Mouse (Mus musculus) lung, postnatal 0 days (tissue): ENCODE measurements around the gene Gm11596. TPM values are rescaled to one million over a fixed set of nuclear protein-coding genes. Genes with fewer than 3 reads are reported as not detected.
"Not testable (repeated sequence)": the region's sequence is repeated elsewhere in the genome, so short reads cannot be mapped to it uniquely, and the experiment has no call there.

Experiments used
- ATAC-seq: fragments of 200-750 bp; cut with Nextera tagmentation; 2 replicates; pipeline ENCODE4 v1.8.0; 2017; ENCODE audit warnings: moderate library complexity
- DNase-seq: peaks from one replicate; pipeline ENCODE4 v3.0.0-alpha.2; 2016; ENCODE audit warnings: low spot score
- H3K27ac ChIP-seq: fragments of 300-500 bp; sonication (generic); 2 replicates; pipeline ENCODE4 v1.5.1; 2014; ENCODE audit warnings: antibody characterized with exemption, mild to moderate bottlenecking, low read length, mixed read lengths
- H3K27me3 ChIP-seq: fragments of 300-500 bp; sonication (generic); replicated peaks from 2 replicates; pipeline ENCODE4 v1.6.1; 2014; ENCODE audit warnings: low read length, mixed read lengths; ENCODE audit not compliant: insufficient read depth
- H3K36me3 ChIP-seq: fragments of 300-500 bp; sonication (generic); 2 replicates; pipeline ENCODE4 v1.6.1; 2014; ENCODE audit warnings: low read length, mixed read lengths; ENCODE audit not compliant: insufficient read depth
- H3K4me1 ChIP-seq: fragments of 300-500 bp; sonication (generic); 2 replicates; pipeline ENCODE4 v1.6.1; 2014; ENCODE audit warnings: antibody characterized with exemption, low read depth, low read length, mixed read lengths; ENCODE audit not compliant: insufficient read depth
- H3K4me2 ChIP-seq: fragments of 300-500 bp; sonication (generic); replicated peaks from 2 replicates; pipeline ENCODE4 v1.6.1; 2014; ENCODE audit warnings: low read depth, mild to moderate bottlenecking, low read length, moderate library complexity, mixed read lengths
- H3K4me3 ChIP-seq: fragments of 300-500 bp; sonication (generic); 2 replicates; pipeline ENCODE4 v1.5.1; 2014; ENCODE audit warnings: low read depth, low read length
- H3K9ac ChIP-seq: fragments of 300-500 bp; sonication (generic); replicated peaks from 2 replicates; pipeline ENCODE4 v1.6.1; 2014; ENCODE audit warnings: low read depth, mild to moderate bottlenecking
- H3K9me3 ChIP-seq: fragments of 300-500 bp; sonication (generic); 2 replicates; pipeline ENCODE4 v1.6.1; 2016; ENCODE audit warnings: low read length, mixed read lengths
- CTCF ChIP-seq: IDR thresholded peaks from 2 replicates; pipeline ENCODE4 v1.5.1; 2016; ENCODE audit warnings: antibody characterized with exemption, mild to moderate bottlenecking
- EP300 ChIP-seq: IDR thresholded peaks from 2 replicates; pipeline ENCODE4 v1.6.1; 2016; ENCODE audit warnings: antibody characterized with exemption, mild to moderate bottlenecking, control low read depth
- WGBS: fragments of 180-500 bp; shearing (Covaris S2); extraction: QIAGEN DNeasy Blood & Tissue Kit; methylation state at CpG from one replicate; pipeline ENCODE4 v1.1.7; 2014; 5-methylcytosine and 5-hydroxymethylcytosine counted together
- polyA plus RNA-seq: library from polyadenylated mRNA; unstranded; fragments of >200 nt; fragmentation: Nextera tagmentation; extraction: Ambion mirVana; gene quantifications from 2 replicates; pipeline ENCODE4 v1.2.1, GENCODE M21; 2015

Gm11596 gene
- polyA plus RNA-seq, 1 experiment from 2014 or later = not detected

DNA sequence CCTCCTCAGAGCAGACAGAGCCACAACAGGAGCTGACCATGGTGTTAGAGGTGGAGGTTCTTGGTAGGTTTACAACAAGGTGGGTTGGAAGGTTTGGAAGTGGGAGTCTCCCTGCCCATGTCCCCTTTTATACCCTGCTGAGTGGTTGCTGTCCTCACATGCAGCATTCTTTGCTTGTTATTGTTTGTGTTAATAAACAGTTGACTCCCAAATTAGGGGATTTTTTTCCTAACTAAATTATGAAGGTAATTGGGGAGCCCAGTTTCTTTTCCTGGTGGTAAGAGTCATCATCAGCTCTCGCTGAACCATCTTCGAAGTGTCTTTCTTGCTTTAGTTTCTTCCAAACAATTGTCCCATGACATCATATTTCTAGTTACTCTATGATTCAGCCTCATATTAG lies 12.7 kb downstream of the Gm11596 start, which contains the start of gene Krtap4-8:
Gene Krtap4-8 (minus strand): TSS at position 101 of the 400 bp plus-strand sequence.
- H3K27ac ChIP-seq = no peak within 1 kb of the TSS
- H3K36me3 ChIP-seq = no peaks in the 10 kb centered on the region
- H3K4me2 ChIP-seq = no peak within 1 kb of the TSS
- DNase-seq = no peak
- no peaks in the 10 kb centered on the region for H3K27me3 ChIP-seq
- TF ChIP-seq CTCF = no peak
- no peak for TF ChIP-seq EP300
- H3K4me1 ChIP-seq = no peaks in the 10 kb centered on the region
- WGBS = 90% methylated on average over 2 of the region's 2 CpGs
- no peak for ATAC-seq
- no peaks in the 10 kb centered on the region for H3K9me3 ChIP-seq
- H3K4me3 ChIP-seq = no peak within 1 kb of the TSS
- H3K9ac ChIP-seq = no peak within 1 kb of the TSS

DNA sequence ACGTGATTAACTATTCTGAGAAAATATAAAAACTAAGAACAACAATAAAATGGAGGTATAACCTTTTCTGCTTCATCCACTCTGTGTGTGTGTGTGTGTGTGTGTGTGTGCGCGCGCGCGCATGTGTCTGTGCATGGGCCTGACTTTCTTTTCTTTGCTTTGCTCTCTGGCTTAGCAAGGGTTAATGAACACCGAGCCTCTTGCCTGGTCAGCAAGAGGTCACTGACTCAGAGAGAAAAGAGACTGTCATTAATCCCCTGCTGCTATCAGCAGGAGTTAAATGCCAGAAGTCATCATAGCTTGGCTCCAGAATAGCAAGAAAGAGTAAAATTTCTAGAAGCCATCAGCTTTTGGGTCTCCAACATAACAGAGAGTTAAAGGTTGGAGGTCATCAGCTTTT lies 14.9 kb downstream of the Gm11596 start:
- no peak overlapping the region for H3K4me3 ChIP-seq
- TF ChIP-seq EP300 (no peak), CTCF (no peak)
- no peak overlapping the region for H3K27ac ChIP-seq
- no peak overlapping the region for H3K9ac ChIP-seq
- ATAC-seq = no peak
- H3K4me1 ChIP-seq = no peaks in the 10 kb centered on the region
- DNase-seq = no peak
- no peaks in the 10 kb centered on the region for H3K9me3 ChIP-seq
- WGBS = 66% methylated on average over 7 of the region's 7 CpGs
- no peak overlapping the region for H3K4me2 ChIP-seq
- no peaks in the 10 kb centered on the region for H3K27me3 ChIP-seq
- H3K36me3 ChIP-seq = no peaks in the 10 kb centered on the region

DNA sequence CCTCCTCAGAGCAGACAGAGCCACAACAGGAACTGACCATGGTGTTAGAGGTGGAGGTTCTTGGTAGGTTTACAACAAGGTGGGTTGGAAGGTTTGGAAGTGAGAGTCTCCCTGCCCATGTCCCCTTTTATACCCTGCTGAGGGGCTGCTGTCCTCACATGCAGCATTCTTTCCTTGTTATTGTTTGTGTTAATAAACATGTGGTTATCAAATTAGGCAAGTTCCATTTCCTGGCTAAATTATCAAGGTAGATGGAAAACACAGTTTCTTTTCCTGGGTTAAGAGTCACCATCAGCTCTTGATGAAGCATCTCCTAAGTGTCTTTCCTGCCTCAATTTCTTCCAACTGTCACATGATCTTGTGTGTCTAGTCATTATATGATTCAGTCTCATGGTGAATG lies 20.5 kb downstream of the Gm11596 start, which contains the start of gene Gm11595:
Gene Gm11595 (minus strand): TSS at position 101 of the 400 bp plus-strand sequence.
- not testable (repeated sequence) for ATAC-seq, H3K9ac ChIP-seq, H3K4me3 ChIP-seq, H3K4me2 ChIP-seq, H3K9me3 ChIP-seq, H3K36me3 ChIP-seq, H3K4me1 ChIP-seq, H3K27ac ChIP-seq, H3K27me3 ChIP-seq, DNase-seq

DNA sequence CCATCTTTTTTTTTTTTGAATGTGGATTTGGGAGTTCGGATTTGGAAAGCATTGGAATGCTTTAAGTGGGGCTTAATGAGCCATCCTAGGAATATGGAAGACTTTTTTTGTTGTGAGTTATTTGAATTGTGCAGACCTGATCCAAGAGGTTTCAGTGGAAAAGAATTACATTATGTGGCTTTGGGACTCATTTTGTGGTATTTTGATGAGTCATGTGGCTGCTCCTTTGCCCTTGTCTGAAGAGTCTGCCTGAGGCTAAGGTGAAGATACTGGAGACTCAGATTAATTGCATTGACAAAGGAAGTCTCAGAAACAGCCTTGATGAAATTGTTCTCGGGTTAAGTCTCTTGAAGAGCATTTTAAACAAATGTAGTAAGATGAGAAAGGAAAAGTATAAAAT lies 24.9 kb downstream of the Gm11596 start:
- Histone ChIP-seq H3K4me1 (no peaks in the 10 kb centered on the region), H3K4me3 (no peak overlapping the region), H3K9me3 (no peaks in the 10 kb centered on the region), H3K27ac (no peak overlapping the region), H3K4me2 (no peak overlapping the region), H3K36me3 (no peaks in the 10 kb centered on the region), H3K9ac (no peak overlapping the region), H3K27me3 (no peaks in the 10 kb centered on the region)
- WGBS = 55% methylated on average over 2 of the region's 2 CpGs
- TF ChIP-seq EP300 (no peak), CTCF (no peak)
- no peak for DNase-seq
- no peak for ATAC-seq

DNA sequence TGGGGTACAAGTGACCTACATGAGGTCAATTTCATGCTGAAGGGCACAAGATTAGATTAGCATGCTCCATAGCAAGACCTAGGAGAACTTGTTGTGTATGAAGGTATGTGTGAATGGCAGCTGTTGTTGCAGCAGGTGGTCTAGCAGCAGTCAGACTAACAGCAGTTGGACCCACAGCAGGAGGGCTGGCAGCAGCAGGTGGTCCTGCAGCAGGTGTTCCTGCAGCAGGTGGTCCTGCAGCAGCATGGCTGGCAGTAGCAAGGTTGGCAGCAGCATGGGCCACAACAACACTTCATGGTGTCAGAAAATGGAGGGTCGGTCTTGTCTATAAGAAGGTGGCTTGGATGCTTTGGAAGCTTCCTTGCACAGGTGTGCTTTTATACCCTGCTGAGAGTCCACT lies 34.4 kb downstream of the Gm11596 start:
- no peak for DNase-seq
- no peak for ATAC-seq
- Histone ChIP-seq H3K4me1 (no peaks in the 10 kb centered on the region), H3K9me3 (no peaks in the 10 kb centered on the region), H3K27ac (no peak overlapping the region), H3K4me3 (no peak overlapping the region), H3K9ac (no peak overlapping the region), H3K4me2 (no peak overlapping the region), H3K27me3 (no peaks in the 10 kb centered on the region), H3K36me3 (no peaks in the 10 kb centered on the region)
- 95% methylated on average over 1 of the region's 1 CpGs for WGBS
- TF ChIP-seq EP300 = no peak
- no peak for TF ChIP-seq CTCF

DNA sequence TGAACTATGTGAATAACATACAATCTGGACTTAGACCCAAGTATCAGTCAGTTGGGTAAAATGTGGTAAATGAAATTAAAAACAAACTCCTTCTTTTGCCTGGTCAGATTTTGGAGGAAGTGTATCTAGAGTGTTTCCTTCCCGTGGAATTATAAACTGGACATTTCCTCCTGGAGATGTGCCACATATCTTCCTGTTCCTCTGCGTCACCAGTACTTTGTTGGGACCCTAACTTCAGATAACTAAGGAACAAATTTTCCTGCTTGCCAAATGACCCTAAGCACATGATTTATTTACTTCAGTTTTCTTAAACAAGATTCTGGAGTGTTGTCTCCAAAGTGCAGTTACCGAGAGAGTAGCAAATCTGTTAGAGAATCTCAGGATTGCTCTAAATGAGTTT lies 49.3 kb downstream of the Gm11596 start:
- TF ChIP-seq CTCF (no peak), EP300 (peak; percentile 95)
- peak; percentile 46 for DNase-seq

More for the DNA sequence above, 49.3 kb downstream of the Gm11596 start:
- Histone ChIP-seq H3K4me3 (no peak overlapping the region), H3K9me3 (no peaks in the 10 kb centered on the region), H3K27me3 (no peaks in the 10 kb centered on the region), H3K36me3 (no peaks in the 10 kb centered on the region), H3K27ac (no peak overlapping the region), H3K4me2 (no peak overlapping the region), H3K4me1 (no peaks in the 10 kb centered on the region), H3K9ac (no peak overlapping the region)
- no peak; the same call in 1 of the 2 replicates for ATAC-seq
- 38% methylated on average over 3 of the region's 3 CpGs for WGBS

Other genes with a start within 250 kb of the Gm11596 start
- gene Krtap3-3, start 242.6 kb downstream of the Gm11596 start, polyA plus RNA-seq = not detected in 2 replicates
- gene Krtap3-2, start 236.6 kb downstream of the Gm11596 start, polyA plus RNA-seq = not detected in 2 replicates
- not detected in 2 replicates for gene Gm11939, start 234.0 kb downstream of the Gm11596 start, polyA plus RNA-seq
- not detected in 2 replicates for gene Krtap3-1, start 226.8 kb downstream of the Gm11596 start, polyA plus RNA-seq
- gene Krtap1-5, start 212.5 kb downstream of the Gm11596 start, polyA plus RNA-seq = 0.26 TPM in 1 of 2 replicates, not detected in the other
- gene Krtap1-4, start 209.8 kb downstream of the Gm11596 start, polyA plus RNA-seq = not detected in 2 replicates
- gene Krtap1-3, start 202.1 kb downstream of the Gm11596 start, polyA plus RNA-seq = not detected in 2 replicates
- not detected in 2 replicates for gene Krtap9-3, start 195.4 kb downstream of the Gm11596 start, polyA plus RNA-seq
- gene Gm11938, start 190.2 kb downstream of the Gm11596 start, polyA plus RNA-seq = not detected in 2 replicates
- not detected in 2 replicates for gene Gm11937, start 183.3 kb downstream of the Gm11596 start, polyA plus RNA-seq
- not detected in 2 replicates for gene Krtap2-4, start 178.6 kb downstream of the Gm11596 start, polyA plus RNA-seq
- not detected in 2 replicates for gene Gm11562, start 173.0 kb downstream of the Gm11596 start, polyA plus RNA-seq
- gene Krtap4-1, start 165.2 kb downstream of the Gm11596 start, polyA plus RNA-seq = not detected in 2 replicates
- gene Krtap4-2, start 158.4 kb downstream of the Gm11596 start, polyA plus RNA-seq = not detected in 2 replicates
- gene Krtap4-7, start 149.4 kb downstream of the Gm11596 start, polyA plus RNA-seq = not detected in 2 replicates
- not detected in 2 replicates for gene Gm11555, start 143.2 kb downstream of the Gm11596 start, polyA plus RNA-seq
- not detected in 2 replicates for gene Gm11563, start 134.5 kb downstream of the Gm11596 start, polyA plus RNA-seq
- gene Krtap4-6, start 127.5 kb downstream of the Gm11596 start, polyA plus RNA-seq = not detected in 2 replicates
- gene Gm14190, start 102.7 kb downstream of the Gm11596 start, polyA plus RNA-seq = not detected in 2 replicates
- gene Gm14180, start 59.2 kb downstream of the Gm11596 start, polyA plus RNA-seq = not detected in 2 replicates
- gene Gm11595, start 20.6 kb downstream of the Gm11596 start, polyA plus RNA-seq = not detected in 2 replicates
- gene Krtap4-8, start 12.8 kb downstream of the Gm11596 start, polyA plus RNA-seq = not detected in 2 replicates
- not detected in 2 replicates for gene Krtap4-9, start 8.3 kb downstream of the Gm11596 start, polyA plus RNA-seq
- not detected in 2 replicates for gene Gm11569, start 5.5 kb upstream of the Gm11596 start, polyA plus RNA-seq
- gene Gm11554, start 11.0 kb upstream of the Gm11596 start, polyA plus RNA-seq = not detected in 2 replicates
- not detected in 2 replicates for gene Krtap4-13, start 16.4 kb upstream of the Gm11596 start, polyA plus RNA-seq
- not detected in 2 replicates for gene Gm11564, start 22.2 kb upstream of the Gm11596 start, polyA plus RNA-seq
- gene 2300003K06Rik, start 44.6 kb upstream of the Gm11596 start, polyA plus RNA-seq = not detected in 2 replicates
- not detected in 2 replicates for gene Krtap4-16, start 58.1 kb upstream of the Gm11596 start, polyA plus RNA-seq
- gene Gm11568, start 64.5 kb upstream of the Gm11596 start, polyA plus RNA-seq = not detected in 2 replicates
- not detected in 2 replicates for gene Gm11559, start 71.0 kb upstream of the Gm11596 start, polyA plus RNA-seq
- not detected in 2 replicates for gene Krtap9-1, start 79.9 kb upstream of the Gm11596 start, polyA plus RNA-seq
- gene Gm11567, start 85.7 kb upstream of the Gm11596 start, polyA plus RNA-seq = not detected in 2 replicates
- gene Krtap31-1, start 114.5 kb upstream of the Gm11596 start, polyA plus RNA-seq = not detected in 2 replicates
- not detected in 2 replicates for gene Gm11565, start 121.3 kb upstream of the Gm11596 start, polyA plus RNA-seq
- gene Krtap31-2, start 142.8 kb upstream of the Gm11596 start, polyA plus RNA-seq = not detected in 2 replicates
- gene Krtap9-5, start 155.0 kb upstream of the Gm11596 start, polyA plus RNA-seq = not detected in 2 replicates
- not detected in 2 replicates for gene Krtap29-1, start 185.6 kb upstream of the Gm11596 start, polyA plus RNA-seq
- gene Krtap16-1, start 193.1 kb upstream of the Gm11596 start, polyA plus RNA-seq = not detected in 2 replicates
- 8.4 and 11.5 TPM in 2 replicates for gene Krtap17-1, start 200.5 kb upstream of the Gm11596 start, polyA plus RNA-seq
- gene Krt33a, start 222.7 kb upstream of the Gm11596 start, polyA plus RNA-seq = 0.17 and 0.23 TPM in 2 replicates
- 0.16 TPM in 1 of 2 replicates, not detected in the other for gene Krt33b, start 236.4 kb upstream of the Gm11596 start, polyA plus RNA-seq
- 0.11 and 0.18 TPM in 2 replicates for gene Krt34, start 248.1 kb upstream of the Gm11596 start, polyA plus RNA-seq